Mouse (Mus musculus): ENCODE data around the gene Itfg1. TPM values are rescaled to one million over a fixed set of nuclear protein-coding genes. Genes with fewer than 3 reads are reported as not detected.
"Not testable (repeated sequence)": the region's sequence is repeated elsewhere in the genome, so short reads cannot be mapped to it uniquely, and the experiment has no call there.

The Itfg1 gene
- polyA plus RNA-seq, 1 experiment from 2014 or later = 88.1 TPM

GRCm38 (mm10) chr8:85813621-85814020 is 27.1 kb downstream of the Itfg1 start:
- Histone ChIP-seq H3K4me1 (replicated peaks; ENCODE audit: insufficient read depth, low read length) (no peaks in the 10 kb centered on the region), H3K27me3 (ENCODE audit: insufficient read depth, low read length) (no peaks in the 10 kb centered on the region), H3K9ac (ENCODE audit: low read depth, low read length) (no peak overlapping the region), H3K4me2 (ENCODE audit: low read length) (no peak overlapping the region), H3K9me3 (replicated peaks; ENCODE audit: low read length) (no peaks in the 10 kb centered on the region), H3K27ac (no peak overlapping the region), H3K4me3 (replicated peaks; ENCODE audit: low read depth, low read length) (no peak overlapping the region), H3K36me3 (ENCODE audit: insufficient read depth, low read length) (no peaks in the 10 kb centered on the region)
- ATAC-seq (replicated peaks; ENCODE audit: low FRiP score, low read depth) = no peak
- no peak for TF ChIP-seq CTCF (IDR thresholded peaks at IDR 0.05; ENCODE audit: low read depth)
- DNase-seq (ENCODE audit: low spot score) = no peak

- Histone ChIP-seq H3K4me3 (replicated peaks; ENCODE audit: low read depth, low read length) (no peak overlapping the region), H3K4me2 (ENCODE audit: low read length) (no peak overlapping the region), H3K27me3 (ENCODE audit: insufficient read depth, low read length) (no peaks in the 10 kb centered on the region), H3K4me1 (replicated peaks; ENCODE audit: insufficient read depth, low read length) (no peaks in the 10 kb centered on the region), H3K9ac (ENCODE audit: low read depth, low read length) (no peak overlapping the region), H3K27ac (no peak overlapping the region), H3K36me3 (ENCODE audit: insufficient read depth, low read length) (0 out of 2 replicates have a peak, but pooled peaks cover 3% of the 10 kb centered on the region), H3K9me3 (replicated peaks; ENCODE audit: low read length) (no peaks in the 10 kb centered on the region)
- WGBS = 93% methylated on average over 1 of the region's 1 CpGs
- no peak for TF ChIP-seq CTCF (IDR thresholded peaks at IDR 0.05; ENCODE audit: low read depth)
- DNase-seq (ENCODE audit: low spot score) = no peak
- no peak for ATAC-seq (replicated peaks; ENCODE audit: low FRiP score, low read depth)
Measured at GRCm38 (mm10) chr8:85801408-85801807, 39.3 kb downstream of the Itfg1 start.

GRCm38 (mm10) chr8:85800164-85800563 is 40.6 kb downstream of the Itfg1 start:
- WGBS = 78% methylated on average over 1 of the region's 1 CpGs

GRCm38 (mm10) chr8:85796392-85796791 is 44.3 kb downstream of the Itfg1 start:
- not testable (repeated sequence) for DNase-seq (ENCODE audit: low spot score); H3K27me3 ChIP-seq (ENCODE audit: insufficient read depth, low read length); H3K4me3 ChIP-seq (replicated peaks; ENCODE audit: low read depth, low read length); ATAC-seq (replicated peaks; ENCODE audit: low FRiP score, low read depth); H3K27ac ChIP-seq; H3K4me2 ChIP-seq (ENCODE audit: low read length); H3K9ac ChIP-seq (ENCODE audit: low read depth, low read length); H3K9me3 ChIP-seq (replicated peaks; ENCODE audit: low read length); H3K36me3 ChIP-seq (ENCODE audit: insufficient read depth, low read length); H3K4me1 ChIP-seq (replicated peaks; ENCODE audit: insufficient read depth, low read length)
- WGBS = 79% methylated on average over 1 of the region's 1 CpGs

More at GRCm38 (mm10) chr8:85800164-85800563, 40.6 kb downstream of the Itfg1 start:
- no peak for DNase-seq (ENCODE audit: low spot score)
- TF ChIP-seq CTCF (IDR thresholded peaks at IDR 0.05; ENCODE audit: low read depth) = no peak
- Histone ChIP-seq H3K4me3 (replicated peaks; ENCODE audit: low read depth, low read length) (no peak overlapping the region), H3K27me3 (ENCODE audit: insufficient read depth, low read length) (no peaks in the 10 kb centered on the region), H3K4me2 (ENCODE audit: low read length) (no peak overlapping the region), H3K36me3 (ENCODE audit: insufficient read depth, low read length) (0 out of 2 replicates have a peak, but pooled peaks cover 3% of the 10 kb centered on the region), H3K4me1 (replicated peaks; ENCODE audit: insufficient read depth, low read length) (no peaks in the 10 kb centered on the region), H3K9ac (ENCODE audit: low read depth, low read length) (no peak overlapping the region), H3K9me3 (replicated peaks; ENCODE audit: low read length) (no peaks in the 10 kb centered on the region), H3K27ac (no peak overlapping the region)
- ATAC-seq (replicated peaks; ENCODE audit: low FRiP score, low read depth) = no peak

GRCm38 (mm10) chr8:85788341-85788740 is 52.4 kb downstream of the Itfg1 start:
- no peak overlapping the region for H3K4me3 ChIP-seq (replicated peaks; ENCODE audit: low read depth, low read length)
- no peak for DNase-seq (ENCODE audit: low spot score)
- TF ChIP-seq CTCF (IDR thresholded peaks at IDR 0.05; ENCODE audit: low read depth) = no peak
- H3K9me3 ChIP-seq (replicated peaks; ENCODE audit: low read length) = no peaks in the 10 kb centered on the region
- H3K4me2 ChIP-seq (ENCODE audit: low read length) = no peak overlapping the region
- H3K27me3 ChIP-seq (ENCODE audit: insufficient read depth, low read length) = no peaks in the 10 kb centered on the region
- H3K27ac ChIP-seq = no peak overlapping the region
- H3K4me1 ChIP-seq (replicated peaks; ENCODE audit: insufficient read depth, low read length) = no peaks in the 10 kb centered on the region
- WGBS = 84% methylated on average over 3 of the region's 3 CpGs
- no peak for ATAC-seq (replicated peaks; ENCODE audit: low FRiP score, low read depth)
- H3K9ac ChIP-seq (ENCODE audit: low read depth, low read length) = no peak overlapping the region
- no peaks in the 10 kb centered on the region for H3K36me3 ChIP-seq (ENCODE audit: insufficient read depth, low read length)

GRCm38 (mm10) chr8:85787909-85788308 is 52.8 kb downstream of the Itfg1 start:
- Histone ChIP-seq H3K9ac (ENCODE audit: low read depth, low read length) (no peak overlapping the region), H3K4me1 (replicated peaks; ENCODE audit: insufficient read depth, low read length) (no peaks in the 10 kb centered on the region), H3K27ac (no peak overlapping the region), H3K27me3 (ENCODE audit: insufficient read depth, low read length) (no peaks in the 10 kb centered on the region), H3K9me3 (replicated peaks; ENCODE audit: low read length) (no peaks in the 10 kb centered on the region), H3K36me3 (ENCODE audit: insufficient read depth, low read length) (no peaks in the 10 kb centered on the region), H3K4me3 (replicated peaks; ENCODE audit: low read depth, low read length) (no peak overlapping the region), H3K4me2 (ENCODE audit: low read length) (no peak overlapping the region)
- ATAC-seq (replicated peaks; ENCODE audit: low FRiP score, low read depth) = no peak
- no peak for DNase-seq (ENCODE audit: low spot score)
- 82% methylated on average over 4 of the region's 4 CpGs for WGBS
- no peak for TF ChIP-seq CTCF (IDR thresholded peaks at IDR 0.05; ENCODE audit: low read depth)

GRCm38 (mm10) chr8:85785506-85785905 is 55.2 kb downstream of the Itfg1 start:
- WGBS = 79% methylated on average over 1 of the region's 1 CpGs

More at GRCm38 (mm10) chr8:85785506-85785905, 55.2 kb downstream of the Itfg1 start:
- Histone ChIP-seq H3K36me3 (ENCODE audit: insufficient read depth, low read length) (no peaks in the 10 kb centered on the region), H3K9ac (ENCODE audit: low read depth, low read length) (no peak overlapping the region), H3K27me3 (ENCODE audit: insufficient read depth, low read length) (no peaks in the 10 kb centered on the region), H3K4me1 (replicated peaks; ENCODE audit: insufficient read depth, low read length) (no peaks in the 10 kb centered on the region), H3K4me3 (replicated peaks; ENCODE audit: low read depth, low read length) (no peak overlapping the region), H3K4me2 (ENCODE audit: low read length) (no peak overlapping the region), H3K27ac (no peak overlapping the region), H3K9me3 (replicated peaks; ENCODE audit: low read length) (no peaks in the 10 kb centered on the region)
- DNase-seq (ENCODE audit: low spot score) = no peak
- no peak for TF ChIP-seq CTCF (IDR thresholded peaks at IDR 0.05; ENCODE audit: low read depth)
- ATAC-seq (replicated peaks; ENCODE audit: low FRiP score, low read depth) = no peak

Data from kidney, postnatal 0 days (tissue).